Mouse (Mus musculus) gastrocnemius, adult 2 months (tissue): ENCODE measurements around the gene Kat6b. TPM values are rescaled to one million over a fixed set of nuclear protein-coding genes. Genes with fewer than 3 reads are reported as not detected.

ENCODE experiments used
- DNase-seq: peaks from one replicate; pipeline ENCODE4 v3.0.0; 2022
- H3K27ac ChIP-seq: fragments of 200-600 bp; 2 replicates; pipeline ENCODE4 v1.8.1; 2022; ENCODE audit warnings: mild to moderate bottlenecking
- H3K4me3 ChIP-seq: fragments of 200-600 bp; 2 replicates; pipeline ENCODE4 v1.8.1; 2022; ENCODE audit warnings: mild to moderate bottlenecking, moderate library complexity
- CTCF ChIP-seq: fragments of 200-600 bp; IDR thresholded peaks from 2 replicates; pipeline ENCODE4 v1.8.1; 2022; ENCODE audit warnings: antibody characterized with exemption, mild to moderate bottlenecking, moderate library complexity
- intact Hi-C: fragments of 180-260 bp; cut with DNase I; formaldehyde crosslinking; loops from one replicate; pipeline ENCODE4 v1.15.1; 2025
- long read RNA-seq, 2 experiments: library from polyadenylated mRNA; stranded (forward); transcript quantifications; one replicate each; pipeline ENCODE4 v2.0.0; 2021
- total RNA-seq, 2 experiments: library from RNA; stranded (reverse); gene quantifications; 2 replicates each; pipeline ENCODE4 v1.2.3; 2021

The Kat6b gene
- total RNA-seq: 10 to 100 TPM; 22.2 to 26.0 TPM
- long read RNA-seq, experiment 1, partial matches to known transcripts: 0 of 1 reads
- long read RNA-seq, experiment 1, other reads (novel, unspliced or antisense): 1 of 1 reads
- long read RNA-seq, experiment 2, partial matches to known transcripts: 3 of 3 reads
- long read RNA-seq, experiment 2, other reads (novel, unspliced or antisense): 0 of 3 reads

GRCm38 (mm10) chr14:21481231-21481630 lies at the start of gene Kat6b:
Gene Kat6b (plus strand): TSS chr14:21481434.
- intact Hi-C loops: no loop called here
- no peak for DNase-seq
- no peak within 1 kb of the TSS for H3K4me3 ChIP-seq
- TF ChIP-seq CTCF: no peak
- no peak within 1 kb of the TSS for H3K27ac ChIP-seq

GRCm38 (mm10) chr14:21433415-21433814 lies 47.8 kb upstream of the Kat6b start:
- Histone ChIP-seq H3K27ac (no peak overlapping the region), H3K4me3 (no peak overlapping the region)
- DNase-seq: no peak
- intact Hi-C loops: no loop called here
- no peak for TF ChIP-seq CTCF

GRCm38 (mm10) chr14:21433995-21434394 lies 47.2 kb upstream of the Kat6b start:
- no peak for DNase-seq
- no peak overlapping the region for H3K4me3 ChIP-seq
- no peak for TF ChIP-seq CTCF
- H3K27ac ChIP-seq: no peak overlapping the region
- intact Hi-C loops: no loop called here

GRCm38 (mm10) chr14:21434686-21435085 lies 46.5 kb upstream of the Kat6b start:
- no peak for DNase-seq
- no peak for TF ChIP-seq CTCF
- Histone ChIP-seq H3K27ac (no peak overlapping the region), H3K4me3 (no peak overlapping the region)
- intact Hi-C loops: no loop called here

- no peak overlapping the region for H3K4me3 ChIP-seq
- TF ChIP-seq CTCF: no peak
- no peak overlapping the region for H3K27ac ChIP-seq
- peak; percentile 54 for DNase-seq
- intact Hi-C loops: no loop called here
Observed at GRCm38 (mm10) chr14:21439785-21440184, 41.4 kb upstream of the Kat6b start.

- no peak overlapping the region for H3K4me3 ChIP-seq
- no peak for DNase-seq
- TF ChIP-seq CTCF: no peak
- intact Hi-C loops: no loop called here
- no peak overlapping the region for H3K27ac ChIP-seq
Observed at GRCm38 (mm10) chr14:21440526-21440925, 40.7 kb upstream of the Kat6b start.

- DNase-seq: peak; percentile 54
Observed at GRCm38 (mm10) chr14:21441772-21442533, 39.3 kb upstream of the Kat6b start.

GRCm38 (mm10) chr14:21452581-21452980 lies 28.7 kb upstream of the Kat6b start:
- no peak overlapping the region for H3K27ac ChIP-seq
- no peak for TF ChIP-seq CTCF
- DNase-seq: no peak
- intact Hi-C loops: no loop called here
- H3K4me3 ChIP-seq: no peak overlapping the region

More at GRCm38 (mm10) chr14:21441772-21442533, 39.3 kb upstream of the Kat6b start:
- intact Hi-C loops: no loop called here
- TF ChIP-seq CTCF: no peak
- H3K27ac ChIP-seq: 0 out of 2 replicates have a peak overlapping the region, but pooled peaks have one; percentile 21
- no peak overlapping the region for H3K4me3 ChIP-seq

GRCm38 (mm10) chr14:21453896-21454295 lies 27.3 kb upstream of the Kat6b start:
- Histone ChIP-seq H3K4me3 (no peak overlapping the region), H3K27ac (no peak overlapping the region)
- intact Hi-C loops: no loop called here
- TF ChIP-seq CTCF: no peak
- no peak for DNase-seq

- no peak for DNase-seq
- no peak overlapping the region for H3K27ac ChIP-seq
- TF ChIP-seq CTCF: no peak
- intact Hi-C loops: no loop called here
- no peak overlapping the region for H3K4me3 ChIP-seq
Observed at GRCm38 (mm10) chr14:21455654-21456350, 25.4 kb upstream of the Kat6b start.

- intact Hi-C loops: no loop called here
- no peak for TF ChIP-seq CTCF
- Histone ChIP-seq H3K4me3 (no peak overlapping the region), H3K27ac (no peak overlapping the region)
- DNase-seq: no peak
Observed at GRCm38 (mm10) chr14:21456526-21456925, 24.7 kb upstream of the Kat6b start.

- H3K4me3 ChIP-seq: no peak overlapping the region
- no peak overlapping the region for H3K27ac ChIP-seq
- TF ChIP-seq CTCF: no peak
- intact Hi-C loops: no loop called here
- no peak for DNase-seq
Observed at GRCm38 (mm10) chr14:21457876-21458275, 23.4 kb upstream of the Kat6b start.

GRCm38 (mm10) chr14:21458696-21459095 lies 22.5 kb upstream of the Kat6b start:
- no peak for TF ChIP-seq CTCF
- no peak for DNase-seq
- H3K4me3 ChIP-seq: no peak overlapping the region
- no peak overlapping the region for H3K27ac ChIP-seq
- intact Hi-C loops: no loop called here
